Mouse (Mus musculus) limb, embryonic 13.5 days (tissue): ENCODE measurements around the gene Anks1b. TPM values are rescaled to one million over a fixed set of nuclear protein-coding genes. Genes with fewer than 3 reads are reported as not detected.

Source experiments
- ATAC-seq: fragments of 200-750 bp; cut with Nextera tagmentation; 2 replicates; pipeline ENCODE4 v1.8.0; 2017; ENCODE audit warnings: low read depth, moderate number of reproducible peaks, moderate TSS enrichment; ENCODE audit not compliant: low FRiP score
- H3K27ac ChIP-seq: fragments of 300-500 bp; sonication (generic); 2 replicates; pipeline ENCODE4 v1.5.1; 2015; ENCODE audit warnings: inconsistent platforms, mild to moderate bottlenecking, moderate library complexity
- H3K27me3 ChIP-seq: fragments of 300-500 bp; sonication (generic); 2 replicates; pipeline ENCODE4 v1.6.1; 2015; ENCODE audit warnings: mild to moderate bottlenecking, inconsistent platforms
- H3K36me3 ChIP-seq: fragments of 300-500 bp; sonication (generic); 2 replicates; pipeline ENCODE4 v1.6.1; 2015; ENCODE audit warnings: inconsistent platforms, mild to moderate bottlenecking, moderate library complexity
- H3K4me1 ChIP-seq: fragments of 300-500 bp; sonication (generic); 2 replicates; pipeline ENCODE4 v1.6.1; 2015; ENCODE audit warnings: inconsistent platforms
- H3K4me2 ChIP-seq: fragments of 300-500 bp; sonication (generic); replicated peaks from 2 replicates; pipeline ENCODE4 v1.6.1; 2015; ENCODE audit warnings: inconsistent platforms, mild to moderate bottlenecking, moderate library complexity
- H3K4me3 ChIP-seq: fragments of 300-500 bp; sonication (generic); 2 replicates; pipeline ENCODE4 v1.5.1; 2015; ENCODE audit warnings: moderate library complexity, mild to moderate bottlenecking, inconsistent platforms
- H3K9ac ChIP-seq: fragments of 300-500 bp; sonication (generic); 2 replicates; pipeline ENCODE4 v1.6.1; 2015; ENCODE audit warnings: mild to moderate bottlenecking, inconsistent platforms
- H3K9me3 ChIP-seq: fragments of 300-500 bp; sonication (generic); 2 replicates; pipeline ENCODE4 v1.6.1; 2016; ENCODE audit warnings: inconsistent platforms
- WGBS: fragments of 180-500 bp; shearing (Covaris S2); methylation state at CpG from one replicate; pipeline ENCODE4 v1.1.7; 2015; 5-methylcytosine and 5-hydroxymethylcytosine counted together
- polyA plus RNA-seq: library from polyadenylated mRNA; unstranded; fragments of >200 nt; fragmentation: Nextera tagmentation; extraction: Ambion mirVana; gene quantifications from 2 replicates; pipeline ENCODE4 v1.2.1, GENCODE M21; 2015

Anks1b gene
- polyA plus RNA-seq, 1 experiment from 2014 or later: 2.9 TPM

GRCm38 (mm10) chr10:90670291-90670690 is 797.0 kb downstream of the Anks1b start:
- ATAC-seq: no peak
- no peak overlapping the region for H3K4me2 ChIP-seq
- H3K4me3 ChIP-seq: no peak overlapping the region
- no peak overlapping the region for H3K27ac ChIP-seq
- no peaks in the 10 kb centered on the region for H3K36me3 ChIP-seq
- no peaks in the 10 kb centered on the region for H3K27me3 ChIP-seq
- WGBS: 85% methylated on average over 3 of the region's 3 CpGs
- H3K9ac ChIP-seq: no peak overlapping the region
- no peaks in the 10 kb centered on the region for H3K9me3 ChIP-seq
- H3K4me1 ChIP-seq: no peaks in the 10 kb centered on the region

DNA sequence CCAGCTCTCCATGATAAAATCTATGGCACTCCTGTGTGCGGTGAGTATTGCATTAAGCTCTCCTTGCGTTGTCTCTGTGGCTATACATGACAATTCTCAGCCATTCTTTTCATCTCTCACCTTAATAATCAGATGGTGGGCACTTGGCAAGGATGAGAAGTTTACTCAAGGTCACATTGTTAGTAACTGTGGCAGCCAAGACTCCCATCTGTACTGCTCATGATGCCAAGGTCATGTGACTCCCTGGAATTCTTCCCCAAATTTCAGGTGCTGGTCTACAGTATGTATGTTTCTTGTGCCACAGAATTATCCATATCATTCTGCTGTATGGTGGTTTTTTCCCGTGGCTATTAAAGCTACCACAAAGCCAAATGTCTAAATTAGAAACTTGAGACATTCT is 798.8 kb downstream of the Anks1b start:
- no peak overlapping the region for H3K4me3 ChIP-seq
- H3K4me2 ChIP-seq: no peak overlapping the region
- no peaks in the 10 kb centered on the region for H3K27me3 ChIP-seq
- WGBS: 88% methylated on average over 3 of the region's 3 CpGs
- no peak for ATAC-seq
- no peaks in the 10 kb centered on the region for H3K36me3 ChIP-seq
- H3K9ac ChIP-seq: no peak overlapping the region
- H3K4me1 ChIP-seq: no peaks in the 10 kb centered on the region
- H3K27ac ChIP-seq: no peak overlapping the region
- no peaks in the 10 kb centered on the region for H3K9me3 ChIP-seq

DNA sequence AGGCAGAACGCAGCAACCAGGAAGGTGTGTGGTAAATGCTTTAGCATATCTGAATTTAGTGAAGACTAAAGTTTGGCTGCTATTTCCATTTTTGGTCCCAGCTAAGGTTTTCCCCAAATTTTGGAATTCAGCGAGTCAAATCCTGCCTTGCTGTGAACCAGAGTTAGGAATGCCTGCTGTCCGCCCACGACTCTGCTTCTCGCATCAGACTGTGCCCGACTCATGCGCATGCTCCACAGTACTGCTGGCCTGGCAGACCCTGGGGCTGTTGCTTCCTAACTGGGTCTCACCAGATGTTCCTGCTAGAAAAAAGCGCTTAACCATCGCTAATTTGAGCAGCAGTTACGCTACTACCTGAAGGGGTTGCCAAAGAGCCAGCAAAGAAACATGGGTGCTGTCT is 801.1 kb downstream of the Anks1b start:
- no peak overlapping the region for H3K4me2 ChIP-seq
- H3K27me3 ChIP-seq: no peaks in the 10 kb centered on the region
- H3K4me3 ChIP-seq: no peak overlapping the region
- H3K4me1 ChIP-seq: no peaks in the 10 kb centered on the region
- no peak overlapping the region for H3K9ac ChIP-seq
- no peaks in the 10 kb centered on the region for H3K36me3 ChIP-seq
- WGBS: 57% methylated on average over 10 of the region's 10 CpGs
- no peak for ATAC-seq
- H3K27ac ChIP-seq: no peak overlapping the region
- no peaks in the 10 kb centered on the region for H3K9me3 ChIP-seq

DNA sequence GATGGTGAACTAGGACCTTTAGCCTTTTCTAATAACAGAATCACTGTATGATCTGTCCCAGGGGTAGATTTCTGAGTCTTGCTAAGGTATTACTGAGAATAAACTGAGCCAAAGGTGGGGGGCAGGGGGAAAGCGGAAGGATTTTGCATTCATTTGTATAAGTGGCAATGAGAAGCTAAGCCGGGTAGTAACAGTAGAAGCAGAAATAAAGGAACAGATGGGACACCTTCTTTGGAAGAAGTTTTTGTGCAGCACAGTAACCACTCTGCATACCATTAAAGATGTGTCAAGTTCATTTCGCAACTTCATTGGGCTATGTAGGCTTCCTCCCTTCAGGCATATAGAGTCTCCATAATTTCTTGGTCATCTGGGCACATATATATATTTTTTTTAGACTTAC is 804.1 kb downstream of the Anks1b start:
- H3K27me3 ChIP-seq: no peaks in the 10 kb centered on the region
- no peaks in the 10 kb centered on the region for H3K4me1 ChIP-seq
- no peaks in the 10 kb centered on the region for H3K9me3 ChIP-seq
- no peak for ATAC-seq
- no peak overlapping the region for H3K4me2 ChIP-seq
- H3K27ac ChIP-seq: no peak overlapping the region
- 90% methylated on average over 3 of the region's 3 CpGs for WGBS
- no peaks in the 10 kb centered on the region for H3K36me3 ChIP-seq
- no peak overlapping the region for H3K4me3 ChIP-seq
- no peak overlapping the region for H3K9ac ChIP-seq

- H3K4me1 ChIP-seq: 0 out of 2 replicates have a peak, but pooled peaks cover 11% of the 10 kb centered on the region
- no peak; the same call in 1 of the 2 replicates for ATAC-seq
- no peak overlapping the region for H3K4me3 ChIP-seq
- WGBS: 68% methylated on average over 10 of the region's 10 CpGs
- no peaks in the 10 kb centered on the region for H3K9me3 ChIP-seq
- no peak overlapping the region for H3K4me2 ChIP-seq
- H3K27ac ChIP-seq: no peak overlapping the region
- H3K36me3 ChIP-seq: no peaks in the 10 kb centered on the region
- no peaks in the 10 kb centered on the region for H3K27me3 ChIP-seq
- H3K9ac ChIP-seq: no peak overlapping the region
Measured at GRCm38 (mm10) chr10:90679713-90680470, 806.6 kb downstream of the Anks1b start.

- H3K9ac ChIP-seq: no peak overlapping the region
- H3K27ac ChIP-seq: no peak overlapping the region
- ATAC-seq: no peak
Measured at GRCm38 (mm10) chr10:90683813-90684212, 810.5 kb downstream of the Anks1b start.

GRCm38 (mm10) chr10:90685367-90685766 is 812.1 kb downstream of the Anks1b start:
- no peaks in the 10 kb centered on the region for H3K36me3 ChIP-seq
- 0 out of 2 replicates have a peak, but pooled peaks cover 12% of the 10 kb centered on the region for H3K4me1 ChIP-seq
- H3K4me2 ChIP-seq: no peak overlapping the region
- 50% methylated on average over 4 of the region's 4 CpGs for WGBS
- H3K9me3 ChIP-seq: no peaks in the 10 kb centered on the region
- H3K27ac ChIP-seq: no peak overlapping the region
- H3K4me3 ChIP-seq: no peak overlapping the region
- no peak for ATAC-seq
- H3K9ac ChIP-seq: no peak overlapping the region
- no peaks in the 10 kb centered on the region for H3K27me3 ChIP-seq

More at GRCm38 (mm10) chr10:90683813-90684212, 810.5 kb downstream of the Anks1b start:
- H3K4me1 ChIP-seq: 0 out of 2 replicates have a peak, but pooled peaks cover 12% of the 10 kb centered on the region
- H3K9me3 ChIP-seq: no peaks in the 10 kb centered on the region
- H3K27me3 ChIP-seq: no peaks in the 10 kb centered on the region
- no peaks in the 10 kb centered on the region for H3K36me3 ChIP-seq
- 6% methylated on average over 3 of the region's 3 CpGs for WGBS
- H3K4me3 ChIP-seq: no peak overlapping the region
- H3K4me2 ChIP-seq: no peak overlapping the region

- ATAC-seq: no peak
- 83% methylated on average over 5 of the region's 5 CpGs for WGBS
- Histone ChIP-seq H3K27ac (no peak overlapping the region), H3K4me2 (no peak overlapping the region), H3K36me3 (no peaks in the 10 kb centered on the region), H3K9ac (no peak overlapping the region), H3K9me3 (no peaks in the 10 kb centered on the region), H3K4me3 (no peak overlapping the region), H3K27me3 (no peaks in the 10 kb centered on the region), H3K4me1 (0 out of 2 replicates have a peak, but pooled peaks cover 11% of the 10 kb centered on the region)
Measured at GRCm38 (mm10) chr10:90688153-90688552, 814.8 kb downstream of the Anks1b start.

DNA sequence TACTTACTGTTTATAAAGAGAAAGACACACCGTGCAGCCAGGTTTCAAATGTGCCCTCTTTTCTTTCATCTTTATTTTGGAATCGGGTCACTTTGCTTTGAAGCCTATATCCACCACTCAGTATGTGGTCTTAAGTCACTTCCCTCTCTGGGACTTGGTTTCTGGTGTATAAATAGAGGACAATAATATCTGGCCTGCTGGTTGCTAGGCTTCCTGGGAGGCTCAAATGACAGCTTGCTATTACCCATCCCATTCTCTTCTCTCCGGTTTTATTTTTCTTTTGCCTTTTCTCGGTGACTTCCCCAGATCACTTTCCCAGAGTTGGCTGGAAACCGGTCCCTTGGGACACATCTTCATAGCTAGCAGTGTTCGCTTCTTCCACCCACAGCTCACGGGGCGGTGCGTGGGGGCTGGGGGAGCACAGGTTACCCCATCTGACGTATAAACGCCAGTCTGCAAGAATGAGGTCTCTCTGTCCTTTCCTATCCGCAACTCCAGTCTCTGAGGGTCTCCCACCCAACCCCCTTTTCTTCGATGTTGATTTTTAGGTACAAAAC is 815.5 kb downstream of the Anks1b start:
- no peaks in the 10 kb centered on the region for H3K36me3 ChIP-seq
- H3K4me2 ChIP-seq: no peak overlapping the region
- H3K4me3 ChIP-seq: no peak overlapping the region
- no peak for ATAC-seq
- no peaks in the 10 kb centered on the region for H3K9me3 ChIP-seq
- 0 out of 2 replicates have a peak, but pooled peaks cover 8% of the 10 kb centered on the region for H3K4me1 ChIP-seq
- whole genome bisulfite sequencing: 68% methylated on average over 13 of the region's 13 CpGs
- no peaks in the 10 kb centered on the region for H3K27me3 ChIP-seq
- H3K9ac ChIP-seq: no peak overlapping the region
- no peak overlapping the region for H3K27ac ChIP-seq

DNA sequence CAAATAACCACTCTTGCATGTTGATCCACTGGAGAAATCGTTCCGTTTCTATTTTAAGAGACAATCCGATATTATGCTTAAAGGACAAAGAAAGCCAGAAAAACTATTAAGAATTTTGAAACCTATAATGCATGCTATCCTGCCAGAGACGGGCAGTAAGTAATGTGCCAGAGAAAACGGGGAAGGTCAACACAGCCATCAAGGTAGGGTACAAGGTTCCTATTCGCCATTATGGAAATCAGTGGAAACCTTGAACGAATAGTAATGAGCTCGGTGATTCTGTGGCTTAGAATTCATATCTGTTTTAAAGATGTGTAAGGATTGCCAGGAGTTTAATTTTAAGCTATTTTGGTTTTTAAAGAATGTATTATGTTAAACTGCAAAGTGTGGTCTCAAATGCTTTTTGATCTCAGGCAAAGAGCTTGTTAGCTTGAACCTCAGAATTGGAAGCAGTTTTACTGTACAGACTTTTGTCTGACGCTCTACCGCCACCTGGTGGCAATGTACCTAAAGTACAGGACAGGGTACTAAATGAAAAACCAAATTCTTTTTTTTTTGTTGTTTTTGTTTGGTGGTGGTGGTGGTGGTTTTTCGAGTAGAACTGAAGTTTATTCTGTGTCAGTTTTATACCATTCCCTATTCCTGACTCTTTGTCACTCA is 816.7 kb downstream of the Anks1b start:
- no peak overlapping the region for H3K4me2 ChIP-seq
- no peaks in the 10 kb centered on the region for H3K27me3 ChIP-seq
- no peak overlapping the region for H3K9ac ChIP-seq
- no peak overlapping the region for H3K27ac ChIP-seq
- H3K4me3 ChIP-seq: no peak overlapping the region
- 0 out of 2 replicates have a peak, but pooled peaks cover under 1% of the 10 kb centered on the region for H3K4me1 ChIP-seq
- no peaks in the 10 kb centered on the region for H3K36me3 ChIP-seq
- H3K9me3 ChIP-seq: no peaks in the 10 kb centered on the region
- whole genome bisulfite sequencing: 57% methylated on average over 11 of the region's 11 CpGs
- ATAC-seq: no peak

GRCm38 (mm10) chr10:90696687-90697086 is 823.4 kb downstream of the Anks1b start:
- H3K4me1 ChIP-seq: no peaks in the 10 kb centered on the region
- WGBS: 75% methylated on average over 5 of the region's 5 CpGs
- ATAC-seq: no peak
- H3K27me3 ChIP-seq: no peaks in the 10 kb centered on the region
- H3K9ac ChIP-seq: no peak overlapping the region
- H3K9me3 ChIP-seq: no peaks in the 10 kb centered on the region
- no peak overlapping the region for H3K4me2 ChIP-seq
- no peaks in the 10 kb centered on the region for H3K36me3 ChIP-seq
- H3K27ac ChIP-seq: no peak overlapping the region
- H3K4me3 ChIP-seq: no peak overlapping the region

GRCm38 (mm10) chr10:90697413-90697812 is 824.1 kb downstream of the Anks1b start:
- H3K4me1 ChIP-seq: no peaks in the 10 kb centered on the region
- 57% methylated on average over 8 of the region's 8 CpGs for WGBS
- H3K4me2 ChIP-seq: no peak overlapping the region
- no peak overlapping the region for H3K9ac ChIP-seq
- ATAC-seq: no peak
- H3K27me3 ChIP-seq: no peaks in the 10 kb centered on the region
- H3K4me3 ChIP-seq: no peak overlapping the region
- H3K36me3 ChIP-seq: no peaks in the 10 kb centered on the region
- H3K9me3 ChIP-seq: no peaks in the 10 kb centered on the region
- H3K27ac ChIP-seq: no peak overlapping the region
